Mouse (Mus musculus) limb, embryonic 12.5 days (tissue): ENCODE measurements around the gene Myo5c. TPM values are rescaled to one million over a fixed set of nuclear protein-coding genes. Genes with fewer than 3 reads are reported as not detected.
A peak's percentile ranks its signal among the peaks of the same experiment; 100 is the strongest.

ENCODE experiments used
- ATAC-seq: fragments of 200-750 bp; cut with Nextera tagmentation; 2 replicates; pipeline ENCODE4 v1.8.0; 2017; ENCODE audit warnings: low read depth, moderate TSS enrichment; ENCODE audit not compliant: insufficient number of reproducible peaks, insufficient read depth, low FRiP score, low TSS enrichment
- H3K27ac ChIP-seq: fragments of 300-500 bp; sonication (generic); 2 replicates; pipeline ENCODE4 v1.5.1; 2016; ENCODE audit warnings: mild to moderate bottlenecking, moderate library complexity
- H3K27me3 ChIP-seq: fragments of 300-500 bp; sonication (generic); 2 replicates; pipeline ENCODE4 v1.6.1; 2016; ENCODE audit warnings: mild to moderate bottlenecking, moderate library complexity
- H3K36me3 ChIP-seq: fragments of 300-500 bp; sonication (generic); 2 replicates; pipeline ENCODE4 v1.6.1; 2016; ENCODE audit warnings: mild to moderate bottlenecking, moderate library complexity
- H3K4me1 ChIP-seq: fragments of 300-500 bp; sonication (generic); replicated peaks from 2 replicates; pipeline ENCODE4 v1.6.1; 2016
- H3K4me2 ChIP-seq: fragments of 300-500 bp; sonication (generic); 2 replicates; pipeline ENCODE4 v1.6.1; 2016; ENCODE audit warnings: mild to moderate bottlenecking, moderate library complexity
- H3K4me3 ChIP-seq: fragments of 300-500 bp; sonication (generic); replicated peaks from 2 replicates; pipeline ENCODE4 v1.5.1; 2016; ENCODE audit warnings: mild to moderate bottlenecking
- H3K9ac ChIP-seq: fragments of 300-500 bp; sonication (generic); replicated peaks from 2 replicates; pipeline ENCODE4 v1.6.1; 2016; ENCODE audit warnings: mild to moderate bottlenecking, moderate library complexity
- H3K9me3 ChIP-seq: fragments of 300-500 bp; sonication (generic); 2 replicates; pipeline ENCODE4 v1.6.1; 2016; ENCODE audit warnings: mild to moderate bottlenecking, moderate library complexity
- WGBS: fragments of 180-500 bp; shearing (Covaris S2); methylation state at CpG from one replicate; pipeline ENCODE4 v1.1.7; 2016; 5-methylcytosine and 5-hydroxymethylcytosine counted together
- polyA plus RNA-seq: library from polyadenylated mRNA; unstranded; fragments of >200 nt; fragmentation: Nextera tagmentation; extraction: Ambion mirVana; gene quantifications from 2 replicates; pipeline ENCODE4 v1.2.1, GENCODE M21; 2016

The Myo5c gene
- polyA plus RNA-seq, 1 experiment from 2014 or later = 0.31 TPM

GRCm38 (mm10) chr9:75313138-75313831 is 81.5 kb downstream of the Myo5c start:
- H3K9me3 ChIP-seq = no peaks in the 10 kb centered on the region
- WGBS = 14% methylated on average over 8 of the region's 11 CpGs
- H3K4me2 ChIP-seq = peak overlapping the region; percentile 85
- H3K9ac ChIP-seq = no peak overlapping the region
- H3K27me3 ChIP-seq = no peaks in the 10 kb centered on the region
- H3K36me3 ChIP-seq = no peaks in the 10 kb centered on the region
- H3K27ac ChIP-seq = 0 out of 2 replicates have a peak overlapping the region, but pooled peaks have one; percentile 29
- H3K4me1 ChIP-seq = peaks cover 17% of the 10 kb centered on the region
- no peak for ATAC-seq
- peak overlapping the region; percentile 72 for H3K4me3 ChIP-seq

- Histone ChIP-seq H3K4me1 (peaks cover 18% of the 10 kb centered on the region), H3K9me3 (no peaks in the 10 kb centered on the region), H3K27me3 (no peaks in the 10 kb centered on the region), H3K4me2 (peak overlapping the region; percentile 85), H3K4me3 (peak overlapping the region; percentile 72), H3K27ac (peak overlapping the region; percentile 75), H3K9ac (peak overlapping the region; percentile 70), H3K36me3 (no peaks in the 10 kb centered on the region)
- under 1% methylated on average over 52 of the region's 52 CpGs for WGBS
- ATAC-seq = peak; percentile 81
Observed at GRCm38 (mm10) chr9:75313832-75314516, 82.2 kb downstream of the Myo5c start.

GRCm38 (mm10) chr9:75314517-75315105 is 82.8 kb downstream of the Myo5c start:
- 3% methylated on average over 21 of the region's 22 CpGs for whole genome bisulfite sequencing
- Histone ChIP-seq H3K4me3 (peak overlapping the region; percentile 72), H3K4me1 (peaks cover 24% of the 10 kb centered on the region), H3K36me3 (no peaks in the 10 kb centered on the region), H3K4me2 (peak overlapping the region; percentile 85), H3K27ac (peak overlapping the region; percentile 75), H3K27me3 (no peaks in the 10 kb centered on the region), H3K9me3 (no peaks in the 10 kb centered on the region), H3K9ac (peak overlapping the region; percentile 70)
- no peak for ATAC-seq

- H3K4me3 ChIP-seq = peak overlapping the region; percentile 72
Observed at GRCm38 (mm10) chr9:75315238-75315637, 83.4 kb downstream of the Myo5c start.

GRCm38 (mm10) chr9:75316771-75317170 is 85.0 kb downstream of the Myo5c start:
- Histone ChIP-seq H3K27ac (no peak overlapping the region), H3K36me3 (no peaks in the 10 kb centered on the region), H3K4me2 (no peak overlapping the region), H3K4me1 (peaks cover 24% of the 10 kb centered on the region), H3K4me3 (no peak overlapping the region), H3K9ac (no peak overlapping the region), H3K9me3 (no peaks in the 10 kb centered on the region), H3K27me3 (no peaks in the 10 kb centered on the region)
- ATAC-seq = no peak
- 82% methylated on average over 6 of the region's 6 CpGs for WGBS

More at GRCm38 (mm10) chr9:75315238-75315637, 83.4 kb downstream of the Myo5c start:
- H3K36me3 ChIP-seq = no peaks in the 10 kb centered on the region
- H3K4me2 ChIP-seq = peak overlapping the region; percentile 85
- no peaks in the 10 kb centered on the region for H3K27me3 ChIP-seq
- H3K9ac ChIP-seq = 0 out of 2 replicates have a peak overlapping the region, but pooled peaks have one; percentile 70
- ATAC-seq = no peak
- WGBS = 74% methylated on average over 3 of the region's 3 CpGs
- H3K9me3 ChIP-seq = no peaks in the 10 kb centered on the region
- H3K4me1 ChIP-seq = peaks cover 24% of the 10 kb centered on the region
- no peak overlapping the region for H3K27ac ChIP-seq

GRCm38 (mm10) chr9:75318196-75318595 is 86.4 kb downstream of the Myo5c start:
- Histone ChIP-seq H3K4me3 (no peak overlapping the region), H3K27me3 (no peaks in the 10 kb centered on the region), H3K27ac (no peak overlapping the region), H3K9me3 (no peaks in the 10 kb centered on the region), H3K4me2 (no peak overlapping the region), H3K4me1 (peaks cover 24% of the 10 kb centered on the region), H3K9ac (no peak overlapping the region), H3K36me3 (no peaks in the 10 kb centered on the region)
- WGBS = 95% methylated on average over 2 of the region's 2 CpGs
- ATAC-seq = no peak

- no peak overlapping the region for H3K4me2 ChIP-seq
- H3K9me3 ChIP-seq = no peaks in the 10 kb centered on the region
- H3K36me3 ChIP-seq = no peaks in the 10 kb centered on the region
- no peaks in the 10 kb centered on the region for H3K27me3 ChIP-seq
- H3K27ac ChIP-seq = no peak overlapping the region
- H3K9ac ChIP-seq = no peak overlapping the region
- WGBS = 82% methylated on average over 3 of the region's 3 CpGs
- ATAC-seq = no peak
- no peak overlapping the region for H3K4me3 ChIP-seq
- peaks cover 19% of the 10 kb centered on the region for H3K4me1 ChIP-seq
Observed at GRCm38 (mm10) chr9:75319365-75319764, 87.5 kb downstream of the Myo5c start.

GRCm38 (mm10) chr9:75322099-75322885 is 90.5 kb downstream of the Myo5c start:
- Histone ChIP-seq H3K27me3 (no peaks in the 10 kb centered on the region), H3K36me3 (peaks cover 13% of the 10 kb centered on the region), H3K4me1 (peaks cover 7% of the 10 kb centered on the region; the same call in 1 of the 2 replicates), H3K4me3 (no peak overlapping the region), H3K27ac (no peak overlapping the region), H3K9ac (no peak overlapping the region), H3K9me3 (no peaks in the 10 kb centered on the region), H3K4me2 (no peak overlapping the region)
- ATAC-seq = no peak
- 75% methylated on average over 13 of the region's 13 CpGs for WGBS

- H3K9ac ChIP-seq = no peak overlapping the region
- H3K4me3 ChIP-seq = no peak overlapping the region
- no peak overlapping the region for H3K4me2 ChIP-seq
- H3K4me1 ChIP-seq = no peaks in the 10 kb centered on the region
- ATAC-seq = no peak
- peaks cover 42% of the 10 kb centered on the region for H3K36me3 ChIP-seq
- no peaks in the 10 kb centered on the region for H3K9me3 ChIP-seq
- H3K27me3 ChIP-seq = no peaks in the 10 kb centered on the region
- no peak overlapping the region for H3K27ac ChIP-seq
- WGBS = 94% methylated on average over 3 of the region's 3 CpGs
Observed at GRCm38 (mm10) chr9:75328047-75328446, 96.2 kb downstream of the Myo5c start.

- Histone ChIP-seq H3K4me2 (no peak overlapping the region), H3K36me3 (peaks cover 54% of the 10 kb centered on the region), H3K27me3 (no peaks in the 10 kb centered on the region), H3K9me3 (no peaks in the 10 kb centered on the region), H3K27ac (no peak overlapping the region), H3K9ac (no peak overlapping the region), H3K4me1 (no peaks in the 10 kb centered on the region), H3K4me3 (no peak overlapping the region)
- ATAC-seq = no peak
- WGBS = 86% methylated on average over 8 of the region's 8 CpGs
Observed at GRCm38 (mm10) chr9:75330821-75331220, 99.0 kb downstream of the Myo5c start.

- Histone ChIP-seq H3K9ac (no peak overlapping the region), H3K9me3 (no peaks in the 10 kb centered on the region), H3K4me1 (no peaks in the 10 kb centered on the region), H3K4me3 (no peak overlapping the region), H3K4me2 (no peak overlapping the region), H3K27me3 (no peaks in the 10 kb centered on the region), H3K36me3 (peaks cover 71% of the 10 kb centered on the region), H3K27ac (no peak overlapping the region)
- ATAC-seq = no peak; the same call in 1 of the 2 replicates
- WGBS = 79% methylated on average over 4 of the region's 4 CpGs
Observed at GRCm38 (mm10) chr9:75334440-75334839, 102.6 kb downstream of the Myo5c start.
